Mouse (Mus musculus): ENCODE measurements around the gene Ap1s2. TPM values are rescaled to one million over a fixed set of nuclear protein-coding genes. Genes with fewer than 3 reads are reported as not detected.
A peak's percentile ranks its signal among the peaks of the same experiment; 100 is the strongest.

The Ap1s2 gene
- polyA plus RNA-seq, 1 experiment from 2014 or later = 10.4 TPM

GRCm38 (mm10) chrX:163957381-163957780 is 48.6 kb downstream of the Ap1s2 start:
- TF ChIP-seq CTCF (IDR thresholded peaks at IDR 0.05; ENCODE audit: low read depth) = no peak
- 34% methylated on average over 12 of the region's 12 CpGs for WGBS
- Histone ChIP-seq H3K27ac (ENCODE audit: low read depth, low read length) (peak overlapping the region; percentile 98), H3K9me3 (ENCODE audit: control insufficient read depth) (no peaks in the 10 kb centered on the region), H3K27me3 (replicated peaks; ENCODE audit: control insufficient read depth, insufficient read depth, low read length) (no peaks in the 10 kb centered on the region), H3K36me3 (ENCODE audit: control insufficient read depth, insufficient read depth) (peaks cover 11% of the 10 kb centered on the region; the same call in 1 of the 2 replicates), H3K9ac (ENCODE audit: low read depth, low read length) (peak overlapping the region; percentile 40), H3K4me2 (replicated peaks; ENCODE audit: low read depth) (peak overlapping the region; percentile 59), H3K4me3 (ENCODE audit: low read depth, low read length) (peak overlapping the region; percentile 64), H3K4me1 (replicated peaks; ENCODE audit: control insufficient read depth, insufficient read depth, low read length) (no peaks in the 10 kb centered on the region)
- no peak for ATAC-seq

- 19% methylated on average over 48 of the region's 67 CpGs for WGBS
- TF ChIP-seq CTCF (IDR thresholded peaks at IDR 0.05; ENCODE audit: low read depth) = no peak
- Histone ChIP-seq H3K27me3 (replicated peaks; ENCODE audit: control insufficient read depth, insufficient read depth, low read length) (no peaks in the 10 kb centered on the region), H3K9ac (ENCODE audit: low read depth, low read length) (peak overlapping the region; percentile 84), H3K4me1 (replicated peaks; ENCODE audit: control insufficient read depth, insufficient read depth, low read length) (no peaks in the 10 kb centered on the region), H3K36me3 (ENCODE audit: control insufficient read depth, insufficient read depth) (peaks cover 11% of the 10 kb centered on the region; the same call in 1 of the 2 replicates), H3K4me3 (ENCODE audit: low read depth, low read length) (peak overlapping the region; percentile 64), H3K27ac (ENCODE audit: low read depth, low read length) (peak overlapping the region; percentile 98), H3K9me3 (ENCODE audit: control insufficient read depth) (no peaks in the 10 kb centered on the region), H3K4me2 (replicated peaks; ENCODE audit: low read depth) (peak overlapping the region; percentile 59)
- peak; percentile 92 for ATAC-seq
Observed at GRCm38 (mm10) chrX:163957803-163958466, 49.1 kb downstream of the Ap1s2 start.

GRCm38 (mm10) chrX:163958467-163958875 is 49.7 kb downstream of the Ap1s2 start, which contains the start of gene Zrsr2:
TSS of gene Zrsr2 (minus strand) at chrX:163958661.
- H3K27ac ChIP-seq (ENCODE audit: low read depth, low read length) = peak within 1 kb of the TSS; percentile 98
- peak within 1 kb of the TSS; percentile 59 for H3K4me2 ChIP-seq (replicated peaks; ENCODE audit: low read depth)
- 18% methylated on average over 29 of the region's 29 CpGs for WGBS
- H3K27me3 ChIP-seq (replicated peaks; ENCODE audit: control insufficient read depth, insufficient read depth, low read length) = no peaks in the 10 kb centered on the region
- no peaks in the 10 kb centered on the region for H3K4me1 ChIP-seq (replicated peaks; ENCODE audit: control insufficient read depth, insufficient read depth, low read length)
- peak within 1 kb of the TSS; percentile 84 for H3K9ac ChIP-seq (ENCODE audit: low read depth, low read length)
- no peaks in the 10 kb centered on the region for H3K9me3 ChIP-seq (ENCODE audit: control insufficient read depth)
- H3K36me3 ChIP-seq (ENCODE audit: control insufficient read depth, insufficient read depth) = peaks cover 11% of the 10 kb centered on the region; the same call in 1 of the 2 replicates
- H3K4me3 ChIP-seq (ENCODE audit: low read depth, low read length) = peak within 1 kb of the TSS; percentile 64
- TF ChIP-seq CTCF (IDR thresholded peaks at IDR 0.05; ENCODE audit: low read depth) = no peak
- peak; percentile 93 for ATAC-seq

GRCm38 (mm10) chrX:163981092-163981491 is 72.3 kb downstream of the Ap1s2 start:
- no peak for ATAC-seq
- H3K4me1 ChIP-seq (replicated peaks; ENCODE audit: control insufficient read depth, insufficient read depth, low read length) = no peaks in the 10 kb centered on the region
- no peak overlapping the region for H3K9ac ChIP-seq (ENCODE audit: low read depth, low read length)
- no peak overlapping the region for H3K4me2 ChIP-seq (replicated peaks; ENCODE audit: low read depth)
- no peaks in the 10 kb centered on the region for H3K27me3 ChIP-seq (replicated peaks; ENCODE audit: control insufficient read depth, insufficient read depth, low read length)
- no peaks in the 10 kb centered on the region for H3K36me3 ChIP-seq (ENCODE audit: control insufficient read depth, insufficient read depth)
- no peak overlapping the region for H3K4me3 ChIP-seq (ENCODE audit: low read depth, low read length)
- H3K27ac ChIP-seq (ENCODE audit: low read depth, low read length) = no peak overlapping the region
- no peaks in the 10 kb centered on the region for H3K9me3 ChIP-seq (ENCODE audit: control insufficient read depth)
- TF ChIP-seq CTCF (IDR thresholded peaks at IDR 0.05; ENCODE audit: low read depth) = no peak
- 89% methylated on average over 1 of the region's 1 CpGs for WGBS

GRCm38 (mm10) chrX:163981500-163981899 is 72.7 kb downstream of the Ap1s2 start:
- H3K4me2 ChIP-seq (replicated peaks; ENCODE audit: low read depth) = no peak overlapping the region
- H3K36me3 ChIP-seq (ENCODE audit: control insufficient read depth, insufficient read depth) = no peaks in the 10 kb centered on the region
- peak; percentile 17; the same call in 1 of the 2 replicates for TF ChIP-seq CTCF (IDR thresholded peaks at IDR 0.05; ENCODE audit: low read depth)
- H3K27ac ChIP-seq (ENCODE audit: low read depth, low read length) = no peak overlapping the region
- H3K9ac ChIP-seq (ENCODE audit: low read depth, low read length) = no peak overlapping the region
- WGBS = 45% methylated on average over 4 of the region's 4 CpGs
- H3K4me1 ChIP-seq (replicated peaks; ENCODE audit: control insufficient read depth, insufficient read depth, low read length) = no peaks in the 10 kb centered on the region
- no peaks in the 10 kb centered on the region for H3K27me3 ChIP-seq (replicated peaks; ENCODE audit: control insufficient read depth, insufficient read depth, low read length)
- H3K4me3 ChIP-seq (ENCODE audit: low read depth, low read length) = no peak overlapping the region
- ATAC-seq = no peak
- H3K9me3 ChIP-seq (ENCODE audit: control insufficient read depth) = no peaks in the 10 kb centered on the region

- no peak for ATAC-seq
- WGBS = 69% methylated on average over 6 of the region's 6 CpGs
- Histone ChIP-seq H3K9me3 (ENCODE audit: control insufficient read depth) (no peaks in the 10 kb centered on the region), H3K4me3 (ENCODE audit: low read depth, low read length) (no peak overlapping the region), H3K27ac (ENCODE audit: low read depth, low read length) (no peak overlapping the region), H3K27me3 (replicated peaks; ENCODE audit: control insufficient read depth, insufficient read depth, low read length) (no peaks in the 10 kb centered on the region), H3K9ac (ENCODE audit: low read depth, low read length) (no peak overlapping the region), H3K4me1 (replicated peaks; ENCODE audit: control insufficient read depth, insufficient read depth, low read length) (no peaks in the 10 kb centered on the region), H3K4me2 (replicated peaks; ENCODE audit: low read depth) (no peak overlapping the region), H3K36me3 (ENCODE audit: control insufficient read depth, insufficient read depth) (no peaks in the 10 kb centered on the region)
- TF ChIP-seq CTCF (IDR thresholded peaks at IDR 0.05; ENCODE audit: low read depth) = no peak
Observed at GRCm38 (mm10) chrX:163982129-163982528, 73.3 kb downstream of the Ap1s2 start.

Other genes with a start within 250 kb of the Ap1s2 start
- 0.13 TPM in 1 of 2 replicates, not detected in the other for gene Rnf138rt1, start 147.7 kb upstream of the Ap1s2 start, polyA plus RNA-seq (2015; fragmentation: Nextera tagmentation; extraction: Ambion mirVana)
- 41.9 and 53.5 TPM in 2 replicates for gene Zrsr2, start 49.6 kb downstream of the Ap1s2 start, polyA plus RNA-seq (2015; fragmentation: Nextera tagmentation; extraction: Ambion mirVana)
- 0.25 and 0.37 TPM in 2 replicates for gene Car5b, start 119.0 kb downstream of the Ap1s2 start, polyA plus RNA-seq (2015; fragmentation: Nextera tagmentation; extraction: Ambion mirVana)
- 7.3 and 7.8 TPM in 2 replicates for gene Siah1b, start 167.5 kb downstream of the Ap1s2 start, polyA plus RNA-seq (2015; fragmentation: Nextera tagmentation; extraction: Ambion mirVana)
- gene Cltrn, start 179.8 kb downstream of the Ap1s2 start, polyA plus RNA-seq (2015; fragmentation: Nextera tagmentation; extraction: Ambion mirVana) = 3.4 and 3.8 TPM in 2 replicates
- 515 and 570 TPM in 2 replicates for gene Ace2, start 230.3 kb downstream of the Ap1s2 start, polyA plus RNA-seq (2015; fragmentation: Nextera tagmentation; extraction: Ambion mirVana)